Mouse (Mus musculus): ENCODE measurements around the gene Kiz. TPM values are rescaled to one million over a fixed set of nuclear protein-coding genes. Genes with fewer than 3 reads are reported as not detected.

Kiz gene
- total and polyA plus RNA-seq, 3 experiments, result 8.2 to 13.1 TPM; not detected in 1

DNA sequence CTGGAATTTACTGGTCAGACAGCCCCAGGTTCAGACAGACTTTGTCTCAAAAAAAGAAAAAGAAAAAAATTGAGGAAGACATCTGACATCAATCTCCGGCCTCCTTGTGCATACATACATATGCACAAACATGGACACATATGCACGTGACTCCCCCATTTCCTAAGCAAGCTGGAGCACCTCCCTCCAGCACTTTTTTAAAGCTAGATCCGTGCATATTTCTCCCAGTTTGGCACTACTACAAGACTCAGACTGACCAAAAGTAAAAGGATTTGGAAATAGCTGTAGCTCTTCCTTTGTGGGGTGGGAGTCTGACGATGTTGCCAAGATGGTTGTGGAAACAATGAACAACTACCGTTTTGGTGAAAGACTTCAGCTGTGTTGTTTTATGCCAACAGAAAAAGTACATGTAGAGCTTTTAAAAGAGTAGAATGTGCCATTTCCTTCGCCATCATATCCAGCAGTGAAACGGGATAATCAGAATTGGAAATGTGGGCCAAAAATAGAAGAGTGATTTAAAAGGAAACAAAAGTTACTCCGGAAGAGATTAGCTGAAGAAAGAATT is 28.7 kb downstream of the Kiz start:
- Histone ChIP-seq H3K27me3 (ENCODE audit: control insufficient read depth in 1 of 2, insufficient read depth in 2 of 2, low read length in 2 of 2) (no peaks in the 10 kb centered on the region), H3K4me3 (ENCODE audit: control insufficient read depth in 1 of 2, insufficient read depth in 1 of 2, low read depth in 2 of 2, low read length in 2 of 2) (no peak overlapping the region), H3K27ac (ENCODE audit: control insufficient read depth, low read depth, low read length) (no peak overlapping the region), H3K9ac (ENCODE audit: control insufficient read depth, low read depth, low read length, poor library complexity, severe bottlenecking) (no peak overlapping the region), H3K4me1 (ENCODE audit: control insufficient read depth in 1 of 2, insufficient read depth in 2 of 2, low read length in 2 of 2) (no peaks in the 10 kb centered on the region), H3K9me3 (replicated peaks; ENCODE audit: insufficient read depth, low read length) (no peaks in the 10 kb centered on the region), H3K79me2 (ENCODE audit: control insufficient read depth, insufficient read depth, low read length, poor library complexity) (no peaks in the 10 kb centered on the region), H3K36me3 (ENCODE audit: control insufficient read depth in 1 of 2, insufficient read depth in 2 of 2, low read length in 2 of 2) (no peaks in the 10 kb centered on the region)
- DNase-seq (ENCODE audit: low read depth, low spot score), result no peak
- TF ChIP-seq MEF2A (IDR thresholded peaks at IDR 0.05; ENCODE audit: extremely low read depth, insufficient replicate concordance, low read depth, low read length, poor library complexity, severe bottlenecking) (no peak), ETS1 (IDR thresholded peaks at IDR 0.05; ENCODE audit: low read depth, low read length) (no peak), TBP (IDR thresholded peaks at IDR 0.05; ENCODE audit: low read depth, low read length) (no peak), KAT2A (conservative IDR thresholded peaks at IDR 0.05; ENCODE audit: low read depth, low read length) (no peak), NELFE (IDR thresholded peaks at IDR 0.05; ENCODE audit: low read depth, low read length) (no peak), POLR2A (IDR thresholded peaks at IDR 0.05; ENCODE audit: control insufficient read depth in 1 of 2, insufficient read depth in 1 of 2, low read depth in 1 of 2, low read length in 2 of 2, poor library complexity in 1 of 2) (no peak), MYC (IDR thresholded peaks at IDR 0.05; ENCODE audit: low read depth, low read length) (no peak), TCF12 (IDR thresholded peaks at IDR 0.05; ENCODE audit: low read depth, low read length) (no peak), RCOR1 (IDR thresholded peaks at IDR 0.05; ENCODE audit: low read depth, low read length) (no peak), CHD1 (IDR thresholded peaks at IDR 0.05; ENCODE audit: low read depth, low read length) (no peak)

DNA sequence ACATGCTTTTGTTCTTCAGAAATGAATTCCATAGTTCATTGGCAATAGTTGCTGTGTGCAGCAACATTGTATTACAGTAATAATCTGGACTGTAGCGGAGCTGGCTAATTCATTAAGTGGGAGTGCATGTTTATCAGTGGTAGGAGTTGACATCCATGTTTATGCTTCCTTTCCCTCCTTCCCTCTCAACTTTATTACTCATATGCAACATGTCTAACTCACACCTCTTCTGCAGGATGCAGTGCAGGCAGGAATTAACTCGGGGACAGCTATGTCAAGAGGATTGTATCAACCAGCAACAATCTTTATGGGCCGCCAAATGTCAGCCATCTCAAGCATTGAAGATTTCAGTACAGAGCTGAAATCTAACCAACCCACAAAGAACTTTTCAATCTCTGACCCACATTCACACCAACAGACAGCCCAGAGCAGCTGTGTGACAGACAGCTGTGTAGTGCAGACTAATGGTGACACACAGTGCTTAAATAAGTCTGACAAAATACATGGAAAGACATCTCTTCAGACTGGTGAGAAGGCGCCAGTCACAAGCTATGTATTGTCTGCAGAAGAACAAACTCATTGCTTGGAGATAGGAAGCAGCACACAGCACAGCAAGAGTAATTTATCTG is 33.2 kb downstream of the Kiz start:
- no peaks in the 10 kb centered on the region for H3K36me3 ChIP-seq (ENCODE audit: control insufficient read depth in 1 of 2, insufficient read depth in 2 of 2, low read length in 2 of 2)
- no peak overlapping the region for H3K4me3 ChIP-seq (ENCODE audit: control insufficient read depth in 1 of 2, insufficient read depth in 1 of 2, low read depth in 2 of 2, low read length in 2 of 2)
- no peak overlapping the region for H3K27ac ChIP-seq (ENCODE audit: control insufficient read depth, low read depth, low read length)
- no peaks in the 10 kb centered on the region for H3K4me1 ChIP-seq (ENCODE audit: control insufficient read depth in 1 of 2, insufficient read depth in 2 of 2, low read length in 2 of 2)
- TF ChIP-seq MAFK (IDR thresholded peaks at IDR 0.05; ENCODE audit: borderline replicate concordance, low read depth, low read length), result no peak
- TF ChIP-seq EP300 (IDR thresholded peaks at IDR 0.05; ENCODE audit: low read depth in 1 of 2, low read length in 2 of 2), result no peak
- no peak for TF ChIP-seq MYC (IDR thresholded peaks at IDR 0.05; ENCODE audit: low read depth, low read length)
- no peak for TF ChIP-seq POLR2AphosphoS2 (IDR thresholded peaks at IDR 0.05; ENCODE audit: low read length)
- TF ChIP-seq USF2 (IDR thresholded peaks at IDR 0.05; ENCODE audit: borderline replicate concordance in 1 of 2, insufficient read depth in 1 of 2, low read depth in 1 of 2, low read length in 2 of 2), result no peak
- TF ChIP-seq MAZ (IDR thresholded peaks at IDR 0.05; ENCODE audit: low read depth, low read length), result no peak
- TF ChIP-seq MXI1 (IDR thresholded peaks at IDR 0.05; ENCODE audit: low read depth, low read length), result no peak
- TF ChIP-seq ZMIZ1 (IDR thresholded peaks at IDR 0.05; ENCODE audit: low read depth, low read length), result no peak
- TF ChIP-seq KAT2A (conservative IDR thresholded peaks at IDR 0.05; ENCODE audit: low read depth, low read length), result no peak
- TF ChIP-seq POLR2AphosphoS5 (IDR thresholded peaks at IDR 0.05; ENCODE audit: borderline replicate concordance, low read depth, low read length), result no peak
- TF ChIP-seq MYB (IDR thresholded peaks at IDR 0.05; ENCODE audit: low read depth, low read length), result no peak
- no peak for TF ChIP-seq ZKSCAN1 (IDR thresholded peaks at IDR 0.05; ENCODE audit: low read depth, low read length)
- TF ChIP-seq TCF12 (IDR thresholded peaks at IDR 0.05; ENCODE audit: low read depth, low read length), result no peak
- no peak for TF ChIP-seq E2F4 (IDR thresholded peaks at IDR 0.05; ENCODE audit: borderline replicate concordance, low read depth, low read length)
- no peak for TF ChIP-seq CTCF (IDR thresholded peaks at IDR 0.05 in 2 of 3, conservative IDR thresholded peaks at IDR 0.05 in 1 of 3; ENCODE audit: control insufficient read depth in 1 of 3, insufficient read depth in 1 of 3, low read depth in 2 of 3, low read length in 3 of 3, poor library complexity in 1 of 3, severe bottlenecking in 1 of 3)
- no peak for TF ChIP-seq USF1 (IDR thresholded peaks at IDR 0.05; ENCODE audit: low read depth, low read length)
- TF ChIP-seq ZC3H11A (IDR thresholded peaks at IDR 0.05; ENCODE audit: low read depth, low read length), result no peak
- no peak overlapping the region for H3K9ac ChIP-seq (ENCODE audit: control insufficient read depth, low read depth, low read length, poor library complexity, severe bottlenecking)
- DNase-seq (ENCODE audit: low read depth, low spot score), result no peak
- H3K79me2 ChIP-seq (ENCODE audit: control insufficient read depth, insufficient read depth, low read length, poor library complexity), result no peaks in the 10 kb centered on the region
- H3K9me3 ChIP-seq (replicated peaks; ENCODE audit: insufficient read depth, low read length), result no peaks in the 10 kb centered on the region
- H3K27me3 ChIP-seq (ENCODE audit: control insufficient read depth in 1 of 2, insufficient read depth in 2 of 2, low read length in 2 of 2), result no peaks in the 10 kb centered on the region

All from MEL (cell line).